Mouse (Mus musculus) thymus, postnatal 0 days (tissue): ENCODE measurements around the gene Clk2. TPM values are rescaled to one million over a fixed set of nuclear protein-coding genes. Genes with fewer than 3 reads are reported as not detected.
"Not testable (repeated sequence)": the region's sequence is repeated elsewhere in the genome, so short reads cannot be mapped to it uniquely, and the experiment has no call there.

ENCODE experiments used
- DNase-seq: peaks from one replicate; pipeline ENCODE4 v3.0.0-alpha.2; 2015; ENCODE audit warnings: low spot score
- polyA plus RNA-seq: library from polyadenylated mRNA; unstranded; fragments of >200 nt; fragmentation: Nextera tagmentation; extraction: Ambion mirVana; gene quantifications from 2 replicates; pipeline ENCODE4 v1.2.1, GENCODE M21; 2015

The Clk2 gene
- polyA plus RNA-seq, 1 experiment from 2014 or later, result 22.3 TPM

DNA sequence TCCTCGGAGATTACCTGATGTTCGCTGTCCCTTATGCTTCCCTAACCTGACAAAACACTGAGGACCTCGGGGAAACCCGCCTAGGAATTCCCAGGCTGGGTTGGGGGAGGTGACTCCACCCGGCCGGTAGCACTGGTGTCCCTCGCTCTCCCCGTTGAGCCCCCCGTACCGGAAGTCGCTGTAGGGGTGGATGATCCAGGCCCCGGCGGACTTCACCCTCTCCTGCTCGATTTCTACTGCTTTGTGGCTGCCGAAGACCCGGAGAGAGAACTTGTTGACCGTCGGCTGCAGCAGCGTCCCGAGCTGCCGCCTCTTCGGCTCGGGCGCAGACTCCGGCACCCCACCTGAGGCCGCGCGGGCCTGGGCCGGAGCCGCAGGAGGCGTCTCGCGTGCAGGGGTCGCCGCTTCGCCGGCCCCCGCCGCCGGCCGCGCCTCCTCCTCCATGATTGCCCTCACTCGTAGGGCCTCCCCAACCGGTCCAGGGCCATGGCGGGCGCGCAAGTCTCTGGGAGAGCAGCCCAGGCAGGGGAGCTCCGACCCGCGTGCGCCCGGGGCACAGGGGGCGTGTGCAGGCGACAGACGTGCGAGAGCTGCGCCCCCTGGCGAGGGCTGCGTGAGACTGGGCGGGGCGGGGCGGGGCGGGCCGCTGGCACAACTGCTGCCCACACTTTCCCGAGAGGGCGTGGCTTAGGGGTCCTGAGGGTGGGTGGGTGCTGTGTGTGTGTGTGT, 4.8 kb upstream of the Clk2 start, which contains the start of gene Hcn3:
Hcn3 (minus strand) TSS at position 581 of the 729 bp plus-strand sequence.
- DNase-seq, result peak; percentile 89

DNA sequence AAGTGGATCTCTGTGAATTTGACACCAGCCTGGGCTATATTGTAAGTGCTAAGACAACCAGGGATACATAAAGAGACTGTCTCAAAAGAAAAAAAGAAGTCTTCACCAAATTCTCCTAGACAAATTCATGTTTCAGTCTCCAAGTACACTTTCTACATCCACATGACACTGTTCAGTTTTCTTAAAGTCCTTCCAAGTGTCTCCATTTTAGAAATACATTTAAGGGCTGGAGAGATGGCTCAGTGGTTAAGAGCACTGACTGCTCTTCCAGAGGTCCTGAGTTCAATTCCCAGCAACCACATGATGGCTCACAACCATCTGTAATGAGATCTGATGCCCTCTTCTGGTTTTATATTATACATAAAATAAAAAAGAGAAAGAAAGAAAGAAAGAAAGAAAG, 3.4 kb upstream of the Clk2 start:
- DNase-seq, result not testable (repeated sequence)

DNA sequence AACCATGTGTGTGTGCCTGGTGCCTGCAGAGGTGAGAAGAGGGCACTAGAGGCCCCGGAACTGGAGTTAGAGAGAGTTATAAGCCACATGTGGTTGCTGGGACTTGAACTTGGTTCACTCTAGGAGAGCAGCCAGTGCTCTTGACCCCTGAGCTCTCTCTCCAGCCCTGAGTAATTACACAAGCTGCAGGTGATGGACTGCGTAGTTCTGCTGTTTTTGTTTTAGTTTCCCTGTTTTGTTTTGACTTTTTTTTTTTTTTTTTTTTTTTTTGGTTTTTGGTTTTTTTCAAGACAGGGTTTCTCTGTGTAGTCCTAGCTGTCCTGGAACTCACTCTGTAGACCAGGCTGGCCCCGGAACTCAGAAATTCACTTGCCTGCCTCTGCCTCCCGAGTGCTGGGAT, 2.8 kb upstream of the Clk2 start:
- no peak for DNase-seq

DNA sequence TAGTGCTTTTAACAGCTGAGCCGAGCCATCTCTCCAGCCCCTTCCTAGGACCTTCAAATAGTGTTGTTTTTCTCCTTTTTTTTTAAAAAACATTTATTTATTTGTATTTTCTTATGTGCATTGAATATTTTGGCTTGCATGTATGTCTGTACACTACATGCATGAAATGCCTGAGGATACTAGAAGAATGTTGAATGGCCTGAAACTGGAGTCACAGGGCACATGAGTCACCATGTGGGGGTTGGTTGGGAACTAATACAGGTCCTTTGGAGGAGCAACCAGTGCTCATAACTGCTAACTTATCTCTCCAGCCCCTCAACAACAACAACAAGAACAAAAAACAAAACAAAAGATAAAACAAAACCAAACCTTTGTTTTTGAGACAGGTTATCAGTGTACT, 1.5 kb upstream of the Clk2 start:
- DNase-seq, result no peak

DNA sequence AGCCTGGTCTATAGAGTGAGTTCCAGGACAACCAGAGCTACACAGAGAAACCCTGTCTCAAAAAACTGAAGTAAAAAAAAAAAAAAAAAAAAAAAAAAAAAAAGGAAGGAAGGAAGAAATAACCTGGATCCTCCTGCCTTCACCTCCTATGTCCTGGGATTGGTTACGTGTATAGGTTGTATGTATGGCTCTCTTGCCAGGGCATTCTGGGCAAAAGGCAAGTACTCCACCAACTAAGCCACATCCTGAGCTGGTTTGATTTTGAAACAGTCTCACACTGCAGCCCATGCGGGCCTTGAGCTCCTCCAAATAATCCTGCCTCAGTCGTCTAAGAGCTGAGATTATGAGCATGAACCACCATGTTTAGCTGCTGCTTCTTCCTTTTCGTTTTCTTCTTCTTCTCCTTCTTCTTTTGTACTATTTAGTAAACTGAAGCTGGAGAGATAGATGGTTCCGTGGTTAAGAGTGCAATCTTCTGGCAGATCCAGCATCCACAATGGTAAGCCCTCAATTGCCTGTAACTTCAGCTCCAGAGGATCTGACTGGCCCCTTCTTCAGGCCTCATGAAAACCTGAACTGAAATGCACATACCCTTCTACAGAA, 851 bp upstream of the Clk2 start:
- peak; percentile 22 for DNase-seq

DNA sequence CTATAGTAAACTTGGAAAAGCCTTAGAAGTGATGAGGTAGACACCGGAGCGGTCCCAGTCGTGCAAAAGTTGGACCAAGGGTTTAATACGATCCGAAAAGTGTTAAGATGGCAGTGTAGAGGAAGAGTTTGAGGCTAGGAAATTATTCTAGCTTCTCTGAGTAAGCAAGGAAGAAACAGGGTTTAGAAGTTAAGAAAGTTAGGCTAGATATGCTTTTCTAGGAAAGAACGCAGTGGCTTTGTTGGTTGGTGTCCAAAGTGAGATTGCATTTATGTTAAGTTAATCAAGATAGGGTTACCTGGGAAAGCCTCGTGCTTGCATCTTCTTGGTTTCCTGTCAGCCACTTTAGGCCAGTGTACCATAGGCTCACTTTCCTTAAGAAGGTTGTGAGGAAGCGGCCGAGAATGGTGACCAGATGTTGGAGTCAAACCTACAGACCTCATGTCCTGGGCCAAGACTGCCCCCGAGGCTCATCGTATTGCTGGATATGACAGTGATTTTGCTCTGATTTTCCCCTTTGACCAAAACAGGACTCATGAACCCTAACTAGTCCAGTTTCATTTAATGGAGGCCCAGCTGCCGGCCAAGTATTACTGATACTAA, 774 bp downstream of the Clk2 start:
- DNase-seq, result no peak

DNA sequence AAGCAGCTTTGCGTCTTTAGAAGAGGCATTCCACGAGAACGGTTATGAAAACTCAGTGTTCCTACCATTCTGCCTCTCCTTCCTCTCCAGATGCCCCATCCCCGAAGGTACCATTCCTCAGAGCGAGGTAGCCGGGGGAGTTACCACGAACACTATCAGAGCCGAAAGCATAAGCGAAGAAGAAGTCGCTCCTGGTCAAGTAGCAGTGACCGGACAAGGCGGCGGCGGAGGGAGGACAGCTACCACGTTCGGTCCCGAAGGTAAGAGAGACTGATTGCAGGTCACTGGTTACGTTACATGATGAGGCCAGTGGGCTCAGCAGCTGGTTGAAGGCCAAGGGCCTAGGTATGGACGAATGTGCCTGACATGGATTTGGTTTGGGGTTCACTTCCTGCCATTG, 2.4 kb downstream of the Clk2 start:
- DNase-seq, result no peak

DNA sequence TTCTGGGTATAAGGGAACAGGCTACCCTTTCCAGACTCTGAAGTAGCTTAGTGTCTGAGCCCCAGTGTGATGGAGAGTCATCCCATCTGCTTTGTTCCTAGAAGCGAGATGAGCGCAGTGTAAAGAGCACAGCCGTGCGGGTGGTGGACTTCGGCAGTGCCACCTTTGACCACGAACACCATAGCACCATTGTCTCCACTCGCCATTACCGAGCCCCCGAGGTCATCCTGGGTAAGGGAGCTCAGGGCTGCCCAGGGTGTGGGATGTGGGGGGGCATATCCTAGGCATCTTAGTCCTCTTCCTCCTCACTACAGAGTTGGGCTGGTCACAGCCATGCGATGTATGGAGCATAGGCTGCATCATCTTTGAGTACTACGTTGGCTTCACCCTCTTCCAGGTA, 10.2 kb downstream of the Clk2 start:
- DNase-seq, result no peak

DNA sequence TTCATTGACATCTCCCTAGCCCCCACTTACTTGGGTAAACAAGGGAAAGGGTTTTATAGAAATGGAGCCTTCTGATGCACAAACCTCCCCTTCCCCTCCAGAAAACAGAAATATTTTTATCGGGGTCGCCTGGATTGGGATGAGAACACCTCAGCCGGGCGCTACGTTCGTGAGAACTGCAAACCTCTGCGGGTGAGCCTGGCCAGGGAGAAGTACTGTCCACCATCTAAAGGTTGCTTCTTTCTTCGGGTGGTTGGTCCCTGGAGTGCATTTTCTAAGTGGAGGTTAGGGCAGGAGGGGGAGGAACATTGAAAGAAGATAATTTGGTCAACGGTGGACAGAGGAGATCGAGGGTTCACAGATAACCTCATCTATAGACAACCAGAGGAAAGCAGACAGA, 10.9 kb downstream of the Clk2 start:
- no peak for DNase-seq

DNA sequence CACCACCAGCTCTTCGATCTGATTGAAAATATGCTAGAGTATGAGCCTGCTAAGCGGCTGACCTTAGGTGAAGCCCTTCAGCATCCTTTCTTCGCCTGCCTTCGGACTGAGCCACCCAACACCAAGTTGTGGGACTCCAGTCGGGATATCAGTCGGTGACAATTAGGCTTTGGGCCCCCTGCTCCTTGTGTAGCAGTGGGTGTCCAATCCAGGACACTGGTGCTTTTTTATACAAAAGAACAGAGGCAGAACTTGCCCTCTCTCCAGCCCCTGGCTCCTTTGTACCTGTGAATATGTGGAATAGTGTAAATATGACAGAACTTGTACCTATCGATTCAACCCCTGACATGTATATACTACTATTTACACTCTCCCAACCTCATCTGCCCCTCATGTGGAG, 11.8 kb downstream of the Clk2 start:
- no peak for DNase-seq

DNA sequence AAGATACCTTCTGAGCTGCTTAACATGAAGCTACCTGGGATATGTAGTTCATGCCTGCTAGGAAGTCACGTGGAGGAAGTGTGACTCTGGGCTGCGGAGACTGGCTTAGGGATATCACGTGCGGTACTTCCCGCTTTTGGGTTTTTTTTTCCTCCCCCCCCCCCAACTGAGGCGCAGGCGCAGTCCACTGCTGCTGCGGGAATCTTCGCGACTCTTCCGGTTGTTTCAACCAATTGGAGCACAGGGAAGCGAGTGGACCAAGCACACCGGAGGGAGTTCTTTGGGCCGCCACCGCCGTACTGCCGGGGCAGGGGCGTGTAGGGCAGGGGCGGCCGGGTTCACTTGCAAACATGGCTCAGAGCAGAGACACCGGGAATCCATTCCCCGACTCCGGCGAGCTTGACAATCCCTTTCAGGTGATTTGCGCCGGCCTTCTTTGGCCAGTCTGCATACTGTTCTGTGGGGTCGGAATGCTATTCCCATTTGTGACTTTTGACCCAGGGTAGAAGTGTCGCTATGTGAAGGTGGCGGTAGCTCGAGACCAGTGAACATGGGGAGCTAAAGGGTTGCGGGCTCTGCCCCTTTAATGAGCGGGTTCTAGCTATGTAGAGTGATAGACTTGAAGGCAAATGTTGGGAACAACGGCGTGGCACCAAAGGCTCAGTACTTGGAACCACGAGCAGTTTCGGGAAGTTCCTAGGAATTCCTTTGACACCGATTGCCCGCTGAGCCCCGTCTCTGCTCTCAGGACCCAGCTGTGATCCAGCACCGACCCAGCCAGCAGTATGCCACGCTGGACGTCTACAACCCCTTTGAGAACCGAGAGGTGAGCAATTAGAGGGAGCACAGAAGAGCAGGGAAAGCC, 12.9 kb downstream of the Clk2 start, which contains the start of gene Scamp3:
Scamp3 (plus strand) TSS at position 232 of the 865 bp plus-strand sequence.
- DNase-seq, result peak; percentile 96

DNA sequence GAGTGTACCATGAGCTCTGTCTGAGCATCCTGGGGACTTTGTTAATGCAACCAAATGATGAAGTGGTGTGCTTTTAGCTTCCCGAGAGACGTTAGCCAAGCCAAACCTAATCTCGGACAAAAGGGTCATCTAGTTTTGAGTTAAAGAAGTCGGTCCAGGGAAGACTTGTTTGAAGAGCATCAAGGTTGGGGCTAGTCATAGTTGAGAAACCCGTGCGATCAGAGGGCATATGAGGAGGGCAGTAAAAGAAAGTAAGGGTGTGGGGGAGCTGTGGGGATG, 13.5 kb downstream of the Clk2 start:
- DNase-seq, result no peak

DNA sequence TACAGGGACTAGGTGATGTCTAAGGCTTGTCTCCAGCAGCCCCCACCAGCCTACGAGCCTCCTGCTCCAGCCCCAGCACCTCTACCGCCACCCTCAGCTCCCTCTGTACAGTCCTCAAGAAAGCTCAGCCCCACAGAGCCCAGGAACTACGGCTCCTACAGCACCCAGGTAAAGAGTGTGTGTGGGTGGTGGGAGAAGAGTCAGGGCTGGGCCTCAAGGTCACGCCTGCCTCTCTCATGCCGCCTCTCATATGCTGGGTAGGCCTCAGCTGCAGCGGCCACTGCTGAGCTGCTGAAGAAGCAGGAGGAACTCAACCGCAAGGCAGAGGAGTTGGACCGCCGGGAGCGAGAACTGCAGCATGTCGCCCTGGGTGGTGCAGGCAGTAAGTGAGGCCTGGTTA, 14.5 kb downstream of the Clk2 start:
- DNase-seq, result no peak

DNA sequence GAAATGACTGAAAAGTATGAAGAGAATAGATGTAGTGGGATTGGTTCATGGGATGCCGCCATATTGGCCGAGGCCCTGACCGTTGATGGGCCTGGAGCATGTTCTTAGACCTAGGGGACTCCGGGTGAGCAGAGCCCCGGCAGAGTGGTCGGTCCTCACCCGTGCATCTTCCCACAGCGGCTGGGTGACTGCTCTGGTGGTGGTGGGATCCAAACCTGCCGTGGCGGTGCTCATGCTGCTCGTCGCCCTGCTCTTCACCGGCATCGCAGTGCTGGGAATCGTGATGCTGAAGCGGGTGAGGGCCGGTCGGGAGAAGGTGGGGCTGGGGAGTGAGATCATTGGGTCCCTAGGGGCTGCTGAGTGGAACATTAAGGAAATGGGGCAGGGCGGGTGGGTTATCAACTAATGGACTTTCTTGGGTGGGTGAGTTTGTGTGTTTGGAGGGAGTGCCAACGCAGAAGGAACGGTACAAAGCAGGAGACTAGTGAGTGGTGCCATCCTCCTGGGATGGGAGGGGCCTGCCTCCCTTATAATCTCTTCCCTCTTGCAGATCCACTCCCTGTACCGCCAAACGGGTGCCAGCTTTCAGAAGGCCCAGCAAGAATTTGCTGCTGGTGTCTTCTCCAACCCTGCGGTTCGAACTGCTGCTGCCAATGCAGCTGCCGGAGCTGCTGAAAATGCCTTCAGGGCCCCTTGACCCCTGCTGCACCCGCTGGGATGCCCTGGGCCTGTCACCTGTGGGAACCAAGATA, 17.3 kb downstream of the Clk2 start:
- DNase-seq, result no peak

DNA sequence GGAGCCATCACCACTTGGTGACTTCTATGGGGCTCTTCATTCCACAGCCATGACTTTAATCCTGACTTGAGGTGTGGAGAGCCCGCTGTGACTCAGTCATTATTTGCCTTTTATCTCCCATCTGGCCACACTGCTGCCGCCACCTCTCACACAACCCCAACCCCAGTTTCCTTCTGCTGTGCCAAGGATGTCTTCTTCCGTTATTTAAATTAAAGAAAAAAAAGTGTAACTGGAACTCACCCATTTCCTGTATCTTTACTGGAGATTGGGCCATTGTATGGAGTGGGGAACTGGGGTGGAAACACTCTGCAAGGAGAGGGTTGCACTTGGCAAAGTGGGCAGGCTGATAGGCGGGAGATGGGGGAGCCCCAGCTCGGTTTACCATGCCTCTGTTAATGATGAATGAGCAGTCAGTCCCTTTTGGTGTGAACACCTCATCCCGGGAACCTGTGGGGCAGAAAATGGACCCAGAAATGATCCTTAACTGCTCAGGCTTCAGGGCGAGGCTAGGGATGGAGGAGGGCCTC, 18.0 kb downstream of the Clk2 start:
- no peak for DNase-seq

DNA sequence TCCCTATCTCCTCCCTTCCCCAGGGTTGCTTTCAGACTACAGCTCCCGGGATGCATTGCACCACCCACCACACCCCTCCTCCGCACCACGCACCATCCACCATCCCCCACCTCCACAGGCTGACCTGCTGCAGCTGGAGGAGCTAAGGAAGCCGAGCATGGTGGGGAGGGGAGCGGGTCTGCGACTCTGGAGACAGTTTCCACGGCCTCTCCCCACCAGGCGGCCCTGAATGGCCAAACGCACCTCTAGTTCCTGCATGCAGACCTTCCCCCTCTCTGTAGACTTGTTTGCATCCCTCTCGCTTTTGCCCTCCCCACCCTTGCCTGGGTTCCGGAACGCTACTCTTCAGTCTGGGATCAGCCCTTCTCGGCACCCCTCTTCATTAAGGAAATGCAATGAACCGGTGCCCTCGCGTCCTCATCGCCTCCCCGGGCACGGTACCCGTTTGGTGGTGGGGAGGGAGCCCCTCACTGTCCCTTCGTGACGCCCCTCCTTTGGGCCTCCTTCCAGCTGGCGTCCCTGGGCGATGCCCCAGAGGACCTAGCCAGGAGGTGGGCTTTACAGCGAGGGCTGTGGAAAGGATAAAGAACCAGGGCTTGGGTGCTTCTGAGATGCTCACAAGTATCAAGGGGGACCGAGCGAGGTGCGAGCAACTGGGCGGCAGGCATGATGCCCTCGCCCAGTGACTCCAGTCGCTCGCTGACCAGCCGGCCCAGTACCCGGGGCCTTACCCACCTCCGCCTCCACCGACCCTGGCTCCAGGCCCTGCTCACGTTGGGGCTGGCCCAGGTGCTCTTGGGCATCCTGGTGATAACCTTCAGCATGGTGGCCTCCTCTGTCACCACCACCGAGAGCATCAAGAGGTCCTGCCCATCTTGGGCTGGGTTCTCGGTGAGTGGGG, 18.7 kb downstream of the Clk2 start, which contains the start of gene Fam189b:
Fam189b (plus strand) TSS at position 86 of the 901 bp plus-strand sequence.
- DNase-seq, result peak; percentile 78

DNA sequence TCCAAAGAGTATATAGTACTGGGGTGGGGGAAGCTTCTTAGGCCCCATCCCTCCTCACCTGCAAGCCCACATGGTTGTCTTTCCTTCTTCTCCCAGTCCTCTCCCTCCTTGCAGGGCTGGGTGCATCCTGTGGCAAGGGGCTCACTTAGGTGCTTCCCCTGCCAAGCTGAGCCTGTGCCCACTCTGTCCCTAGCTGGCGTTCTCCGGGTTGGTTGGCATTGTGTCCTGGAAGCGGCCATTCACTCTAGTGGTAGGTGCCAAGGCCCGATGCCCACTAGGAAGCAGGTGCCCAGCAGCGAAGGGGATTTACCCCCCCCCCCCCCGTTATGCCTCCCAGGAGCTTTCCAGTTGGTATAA, 19.3 kb downstream of the Clk2 start:
- DNase-seq, result no peak

DNA sequence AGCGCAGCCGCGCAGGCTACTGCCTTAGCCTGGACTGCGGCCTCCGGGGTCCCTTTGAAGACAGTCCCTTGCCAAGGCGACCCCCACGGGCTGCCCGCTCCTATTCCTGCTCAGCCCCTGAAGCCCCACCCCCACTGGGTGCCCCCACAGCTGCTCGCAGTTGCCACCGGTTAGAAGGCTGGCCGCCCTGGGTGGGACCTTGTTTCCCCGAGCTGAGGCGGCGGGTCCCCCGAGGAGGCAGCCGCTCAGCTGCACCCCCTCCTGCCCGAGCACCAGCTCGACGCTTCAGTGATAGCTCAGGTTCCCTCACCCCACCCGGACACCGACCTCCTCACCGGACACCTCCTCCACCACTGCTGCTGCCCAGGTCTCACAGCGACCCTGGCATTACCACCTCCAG, 22.6 kb downstream of the Clk2 start:
- peak; percentile 60 for DNase-seq

DNA sequence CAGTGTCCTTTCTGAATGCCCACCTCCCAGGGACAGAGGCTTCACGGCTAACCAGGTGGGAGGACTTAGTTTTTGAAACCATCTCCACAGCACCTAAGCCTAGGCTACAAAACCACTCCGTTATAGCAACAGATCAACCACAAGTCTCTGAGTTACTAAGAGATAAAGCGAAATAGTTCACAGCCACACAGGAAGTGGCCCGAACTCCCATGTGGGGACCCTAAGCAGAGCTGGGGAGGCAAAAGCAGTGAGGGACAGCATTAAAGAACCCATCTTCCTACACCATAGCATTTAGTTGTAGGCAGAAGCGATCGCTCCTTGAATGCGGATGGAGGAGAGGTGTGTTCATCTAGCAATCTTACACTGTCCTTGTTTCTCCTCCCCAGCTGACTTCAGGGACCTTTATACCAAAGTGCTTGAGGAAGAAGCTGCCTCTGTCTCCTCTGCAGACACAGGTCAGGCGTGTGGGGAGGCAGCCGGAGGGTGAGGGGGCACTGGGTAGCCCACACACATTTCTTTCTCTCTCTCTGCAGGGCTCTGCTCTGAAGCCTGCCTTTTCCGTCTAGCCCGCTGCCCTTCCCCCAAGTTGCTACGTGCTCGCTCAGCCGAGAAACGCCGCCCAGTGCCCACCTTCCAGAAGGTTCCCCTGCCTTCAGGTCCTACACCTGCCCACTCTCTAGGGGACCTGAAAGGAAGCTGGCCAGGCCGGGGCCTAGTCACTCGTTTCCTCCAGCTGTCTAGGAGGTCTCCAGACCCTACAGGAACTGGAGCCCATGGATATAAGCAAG, 23.3 kb downstream of the Clk2 start:
- DNase-seq, result peak; percentile 52
